Mouse (Mus musculus) forebrain, embryonic 10.5 days (tissue): ENCODE measurements around the gene Steap3. TPM values are rescaled to one million over a fixed set of nuclear protein-coding genes. Genes with fewer than 3 reads are reported as not detected.

ENCODE experiments used
- DNase-seq: peaks from one replicate; pipeline ENCODE4 v3.0.0-alpha.2; 2017; ENCODE audit warnings: low spot score; ENCODE audit errors: extremely low spot score
- H3K27ac ChIP-seq: fragments of 300-500 bp; sonication (generic); 2 replicates; pipeline ENCODE4 v1.5.1; 2016; ENCODE audit warnings: mild to moderate bottlenecking
- H3K27me3 ChIP-seq: fragments of 300-500 bp; sonication (generic); 2 replicates; pipeline ENCODE4 v1.6.1; 2016; ENCODE audit warnings: mild to moderate bottlenecking; ENCODE audit not compliant: poor library complexity, severe bottlenecking
- H3K36me3 ChIP-seq: fragments of 300-500 bp; sonication (generic); replicated peaks from 2 replicates; pipeline ENCODE4 v1.6.1; 2016; ENCODE audit warnings: mild to moderate bottlenecking, moderate library complexity
- H3K4me1 ChIP-seq: fragments of 300-500 bp; sonication (generic); 2 replicates; pipeline ENCODE4 v1.6.1; 2016
- H3K4me3 ChIP-seq: fragments of 300-500 bp; sonication (generic); 2 replicates; pipeline ENCODE4 v1.5.1; 2016; ENCODE audit warnings: mild to moderate bottlenecking, moderate library complexity
- H3K9me3 ChIP-seq: fragments of 300-500 bp; sonication (generic); 2 replicates; pipeline ENCODE4 v1.6.1; 2016; ENCODE audit warnings: mild to moderate bottlenecking, moderate library complexity
- WGBS: fragments of 180-500 bp; shearing (Covaris S2); methylation state at CpG from one replicate; pipeline ENCODE4 v1.1.7; 2016; 5-methylcytosine and 5-hydroxymethylcytosine counted together
- polyA plus RNA-seq: library from polyadenylated mRNA; unstranded; fragments of >200 nt; fragmentation: Nextera tagmentation; extraction: Ambion mirVana; gene quantifications from 2 replicates; pipeline ENCODE4 v1.2.1, GENCODE M21; 2016

The Steap3 gene
- polyA plus RNA-seq, 1 experiment from 2014 or later: 3.4 TPM

- Histone ChIP-seq H3K9me3 (no peaks in the 10 kb centered on the region), H3K27me3 (no peaks in the 10 kb centered on the region), H3K36me3 (no peaks in the 10 kb centered on the region), H3K27ac (no peak overlapping the region), H3K4me3 (no peak overlapping the region), H3K4me1 (peaks cover 6% of the 10 kb centered on the region)
- 75% methylated on average over 1 of the region's 1 CpGs for WGBS
- DNase-seq: no peak
These were observed 109.9 kb downstream of the Steap3 start for GRCm38 (mm10) chr1:120162616-120163015.

- Histone ChIP-seq H3K9me3 (no peaks in the 10 kb centered on the region), H3K27ac (no peak overlapping the region), H3K36me3 (no peaks in the 10 kb centered on the region), H3K4me1 (peaks cover 6% of the 10 kb centered on the region), H3K4me3 (no peak overlapping the region), H3K27me3 (no peaks in the 10 kb centered on the region)
- 91% methylated on average over 5 of the region's 5 CpGs for WGBS
- DNase-seq: no peak
These were observed 111.0 kb downstream of the Steap3 start for GRCm38 (mm10) chr1:120161502-120161901.

GRCm38 (mm10) chr1:120158474-120159127 is 113.9 kb downstream of the Steap3 start:
- no peak for DNase-seq
- peaks cover 6% of the 10 kb centered on the region for H3K4me1 ChIP-seq
- H3K27me3 ChIP-seq: no peaks in the 10 kb centered on the region
- WGBS: 89% methylated on average over 9 of the region's 9 CpGs
- H3K9me3 ChIP-seq: no peaks in the 10 kb centered on the region
- no peak overlapping the region for H3K27ac ChIP-seq
- H3K36me3 ChIP-seq: no peaks in the 10 kb centered on the region
- no peak overlapping the region for H3K4me3 ChIP-seq

- Histone ChIP-seq H3K4me3 (no peak overlapping the region), H3K4me1 (peaks cover 6% of the 10 kb centered on the region), H3K27me3 (no peaks in the 10 kb centered on the region), H3K36me3 (no peaks in the 10 kb centered on the region), H3K27ac (no peak overlapping the region), H3K9me3 (no peaks in the 10 kb centered on the region)
- peak; percentile 44 for DNase-seq
- 28% methylated on average over 1 of the region's 1 CpGs for WGBS
These were observed 117.2 kb downstream of the Steap3 start for GRCm38 (mm10) chr1:120155325-120155724.

- no peak overlapping the region for H3K27ac ChIP-seq
- no peaks in the 10 kb centered on the region for H3K4me1 ChIP-seq
- DNase-seq: peak; percentile 27
- H3K27me3 ChIP-seq: no peaks in the 10 kb centered on the region
- H3K36me3 ChIP-seq: no peaks in the 10 kb centered on the region
- H3K4me3 ChIP-seq: no peak overlapping the region
- no peaks in the 10 kb centered on the region for H3K9me3 ChIP-seq
These were observed 118.3 kb downstream of the Steap3 start for GRCm38 (mm10) chr1:120154232-120154631.

- DNase-seq: no peak
- H3K9me3 ChIP-seq: no peaks in the 10 kb centered on the region
- H3K4me3 ChIP-seq: no peak overlapping the region
- no peaks in the 10 kb centered on the region; the same call in 1 of the 2 replicates for H3K4me1 ChIP-seq
- no peaks in the 10 kb centered on the region for H3K27me3 ChIP-seq
- H3K27ac ChIP-seq: no peak overlapping the region
- no peaks in the 10 kb centered on the region for H3K36me3 ChIP-seq
These were observed 125.5 kb downstream of the Steap3 start for GRCm38 (mm10) chr1:120146994-120147393.

- Histone ChIP-seq H3K9me3 (0 out of 2 replicates have a peak, but pooled peaks cover 5% of the 10 kb centered on the region), H3K27ac (no peak overlapping the region), H3K4me1 (no peaks in the 10 kb centered on the region; the same call in 1 of the 2 replicates), H3K27me3 (no peaks in the 10 kb centered on the region), H3K36me3 (no peaks in the 10 kb centered on the region), H3K4me3 (no peak overlapping the region)
- 90% methylated on average over 8 of the region's 8 CpGs for WGBS
- no peak for DNase-seq
These were observed 126.8 kb downstream of the Steap3 start for GRCm38 (mm10) chr1:120145527-120146216.

GRCm38 (mm10) chr1:120142551-120142950 is 130.0 kb downstream of the Steap3 start:
- 91% methylated on average over 5 of the region's 5 CpGs for WGBS

More at GRCm38 (mm10) chr1:120142551-120142950, 130.0 kb downstream of the Steap3 start:
- Histone ChIP-seq H3K27me3 (peaks cover 11% of the 10 kb centered on the region), H3K36me3 (no peaks in the 10 kb centered on the region), H3K9me3 (0 out of 2 replicates have a peak, but pooled peaks cover 5% of the 10 kb centered on the region), H3K4me3 (no peak overlapping the region), H3K27ac (no peak overlapping the region), H3K4me1 (peaks cover 13% of the 10 kb centered on the region)
- DNase-seq: no peak

Other genes with a start within 250 kb of the Steap3 start
- gene Tmem37, start 198.6 kb downstream of the Steap3 start, polyA plus RNA-seq: 6.7 TPM in 2 replicates
- gene Dbi, start 151.6 kb downstream of the Steap3 start, polyA plus RNA-seq: 797 and 870 TPM in 2 replicates
- gene 3110009E18Rik, start 151.5 kb downstream of the Steap3 start, polyA plus RNA-seq: 21.6 and 22.7 TPM in 2 replicates
- 0.09 TPM in 1 of 2 replicates, not detected in the other for gene C1ql2, start 67.9 kb upstream of the Steap3 start, polyA plus RNA-seq
- not detected in 2 replicates for gene Marco, start 232.3 kb upstream of the Steap3 start, polyA plus RNA-seq